Mouse (Mus musculus) gastrocnemius, adult 2 months (tissue): ENCODE results near the gene Col9a1. TPM values are rescaled to one million over a fixed set of nuclear protein-coding genes. Genes with fewer than 3 reads are reported as not detected.

Source experiments
- DNase-seq: peaks from one replicate; pipeline ENCODE4 v3.0.0; 2022
- H3K27ac ChIP-seq: fragments of 200-600 bp; 2 replicates; pipeline ENCODE4 v1.8.1; 2022; ENCODE audit warnings: mild to moderate bottlenecking
- H3K4me3 ChIP-seq: fragments of 200-600 bp; 2 replicates; pipeline ENCODE4 v1.8.1; 2022; ENCODE audit warnings: mild to moderate bottlenecking, moderate library complexity
- CTCF ChIP-seq: fragments of 200-600 bp; IDR thresholded peaks from 2 replicates; pipeline ENCODE4 v1.8.1; 2022; ENCODE audit warnings: antibody characterized with exemption, mild to moderate bottlenecking, moderate library complexity
- intact Hi-C: fragments of 180-260 bp; cut with DNase I; formaldehyde crosslinking; loops from one replicate; pipeline ENCODE4 v1.15.1; 2025
- total RNA-seq, 2 experiments: library from RNA; stranded (reverse); gene quantifications; 2 replicates each; pipeline ENCODE4 v1.2.3; 2021

The Col9a1 gene
- total RNA-seq, 2 experiments from 2014 or later = 0.20 to 1.2 TPM

- TF ChIP-seq CTCF = no peak
- H3K4me3 ChIP-seq = no peak overlapping the region
- no peak overlapping the region for H3K27ac ChIP-seq
- intact Hi-C loops = no loop called here
- DNase-seq = no peak
Measured at GRCm38 (mm10) chr1:24226941-24227711, 49.7 kb downstream of the Col9a1 start.

DNA sequence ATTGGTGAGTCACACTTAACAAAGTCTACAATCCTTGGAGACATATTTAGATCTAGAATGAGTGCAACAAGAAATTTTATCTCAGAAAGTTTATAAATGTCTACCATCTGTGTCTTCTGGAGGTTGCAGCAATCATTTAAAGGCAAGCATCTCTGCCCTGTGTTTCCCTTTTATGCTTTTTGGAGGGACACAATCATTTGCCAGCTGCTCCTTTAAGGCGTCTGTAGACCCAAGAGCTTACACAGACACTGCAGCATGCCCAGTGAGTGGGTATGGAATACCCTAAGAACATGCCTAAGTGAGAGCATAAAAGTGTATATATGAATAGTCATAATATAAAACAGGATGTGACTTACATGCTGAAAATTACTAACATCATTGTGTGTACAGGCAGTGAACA is 52.1 kb downstream of the Col9a1 start:
- Histone ChIP-seq H3K27ac (no peak overlapping the region), H3K4me3 (no peak overlapping the region)
- DNase-seq = no peak
- TF ChIP-seq CTCF = no peak
- intact Hi-C loops = no loop called here

DNA sequence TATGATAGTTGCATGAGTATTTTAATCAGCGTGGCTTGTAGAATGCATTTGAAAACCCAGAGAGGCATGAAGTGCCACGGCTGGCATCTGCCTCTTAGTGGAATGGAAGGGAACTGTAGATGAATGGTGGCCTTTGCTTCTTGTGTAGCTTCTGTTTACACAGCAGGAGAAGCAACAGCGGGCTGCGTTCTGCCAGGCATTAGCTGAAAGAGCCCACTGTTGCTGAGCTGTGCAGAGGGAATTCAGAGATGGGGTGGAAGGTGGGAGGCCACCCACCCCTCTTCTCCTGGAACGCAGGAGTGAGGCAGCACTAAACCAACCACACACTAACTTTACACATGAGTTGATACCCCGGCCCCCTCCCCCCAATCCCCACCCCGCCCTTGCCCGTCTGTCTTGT is 53.0 kb downstream of the Col9a1 start:
- no peak overlapping the region for H3K4me3 ChIP-seq
- TF ChIP-seq CTCF = no peak
- no peak for DNase-seq
- intact Hi-C loops = no loop called here
- H3K27ac ChIP-seq = no peak overlapping the region

DNA sequence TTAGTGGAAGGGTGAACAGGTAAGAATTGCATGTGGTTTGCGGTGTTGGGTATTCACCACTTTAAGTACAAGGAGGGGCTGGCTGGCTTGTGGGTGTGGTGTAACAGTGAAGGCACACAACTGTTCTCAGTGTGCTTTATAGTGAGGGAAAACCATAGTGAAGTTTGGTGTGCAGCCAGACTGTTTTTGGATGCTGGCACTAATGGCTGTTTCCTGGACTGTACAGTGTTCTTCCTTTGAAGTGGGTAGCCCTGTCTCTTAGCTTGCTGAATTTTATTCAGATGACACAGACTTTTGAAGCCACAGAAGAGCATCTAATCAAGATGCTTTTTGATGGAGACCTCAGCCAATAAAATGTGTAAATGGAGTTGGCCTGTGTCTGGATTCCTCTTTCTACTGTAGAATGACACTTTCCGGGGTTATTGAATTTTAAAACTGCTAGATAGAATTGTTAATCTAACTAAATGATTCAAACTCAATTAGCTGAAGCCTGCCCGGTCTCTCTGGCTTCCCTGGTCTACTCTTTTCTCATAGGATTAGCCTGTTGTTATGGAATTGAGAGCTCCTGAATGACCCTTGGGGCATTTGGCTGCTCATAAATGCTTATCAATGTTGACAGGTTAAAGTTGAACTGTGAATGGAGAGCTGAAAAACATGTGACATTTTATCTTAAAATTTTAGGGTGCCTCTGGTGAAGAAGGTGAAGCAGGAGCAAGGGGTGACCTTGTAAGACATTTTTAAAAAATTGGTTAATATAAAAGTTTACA is 54.3 kb downstream of the Col9a1 start:
- TF ChIP-seq CTCF = no peak
- intact Hi-C loops = no loop called here
- no peak for DNase-seq
- Histone ChIP-seq H3K27ac (no peak overlapping the region), H3K4me3 (no peak overlapping the region)

GRCm38 (mm10) chr1:24236330-24236729 is 58.9 kb downstream of the Col9a1 start:
- no peak for TF ChIP-seq CTCF
- H3K27ac ChIP-seq = no peak overlapping the region
- DNase-seq = no peak
- intact Hi-C loops = no loop called here
- H3K4me3 ChIP-seq = no peak overlapping the region

DNA sequence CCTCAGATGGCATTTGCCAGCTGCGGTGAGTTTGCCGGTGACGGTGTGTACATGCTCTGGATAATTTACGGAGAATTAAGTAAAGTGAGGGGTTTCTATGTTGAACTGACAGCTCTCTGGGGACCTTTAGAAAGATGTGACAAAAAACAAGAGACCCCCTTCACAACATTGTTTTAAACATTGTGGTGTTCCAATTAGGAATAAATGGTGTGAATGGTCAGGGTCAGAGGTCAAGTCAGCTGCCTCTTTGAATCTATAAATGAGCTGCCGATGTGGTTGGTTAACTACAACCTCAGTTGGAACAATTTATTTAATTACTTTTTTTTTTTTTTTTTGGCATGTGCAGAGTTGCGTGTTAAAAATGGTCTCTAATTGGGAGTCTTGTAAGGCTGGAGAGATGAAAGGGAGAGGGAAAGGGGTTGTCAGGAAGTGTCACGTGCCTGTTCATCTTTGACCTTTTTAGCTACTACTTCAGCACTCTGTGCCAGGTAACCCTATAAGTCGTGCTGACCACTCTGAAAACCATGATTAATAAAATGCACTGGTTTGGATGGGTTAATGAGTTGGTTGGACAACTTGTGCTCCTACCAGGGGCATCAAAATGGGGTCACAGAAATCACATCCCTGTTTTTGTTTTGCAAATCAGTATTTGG is 62.8 kb downstream of the Col9a1 start:
- intact Hi-C loops = no loop called here

DNA sequence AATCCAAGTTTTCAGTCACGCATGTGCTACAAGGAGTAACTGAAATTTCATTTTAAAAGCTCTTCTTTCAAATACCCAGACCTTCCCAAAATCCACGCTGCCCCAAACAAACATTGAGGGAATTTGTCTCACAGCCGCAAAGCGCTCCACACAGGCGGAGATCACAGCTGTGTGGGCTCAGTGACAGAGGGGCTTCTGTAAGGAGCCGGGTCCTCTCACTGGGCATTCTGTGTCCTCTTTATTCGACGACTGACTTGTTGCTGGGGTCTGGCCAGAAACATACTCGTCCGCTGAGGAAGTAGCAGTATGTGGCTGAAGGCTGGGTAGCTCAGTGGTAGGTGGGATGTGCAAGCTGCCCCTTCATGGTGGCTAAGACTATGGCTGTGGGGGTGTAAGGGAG is 67.5 kb downstream of the Col9a1 start:
- no peak overlapping the region for H3K27ac ChIP-seq
- intact Hi-C loops = no loop called here

More for the DNA sequence above, 62.8 kb downstream of the Col9a1 start:
- TF ChIP-seq CTCF = no peak
- no peak overlapping the region for H3K4me3 ChIP-seq
- no peak overlapping the region for H3K27ac ChIP-seq
- no peak for DNase-seq

GRCm38 (mm10) chr1:24245700-24246375 is 68.4 kb downstream of the Col9a1 start:
- Histone ChIP-seq H3K4me3 (no peak overlapping the region), H3K27ac (no peak overlapping the region)
- no peak for DNase-seq
- intact Hi-C loops = no loop called here
- TF ChIP-seq CTCF = no peak

More for the DNA sequence above, 67.5 kb downstream of the Col9a1 start:
- no peak for TF ChIP-seq CTCF
- DNase-seq = no peak
- no peak overlapping the region for H3K4me3 ChIP-seq

DNA sequence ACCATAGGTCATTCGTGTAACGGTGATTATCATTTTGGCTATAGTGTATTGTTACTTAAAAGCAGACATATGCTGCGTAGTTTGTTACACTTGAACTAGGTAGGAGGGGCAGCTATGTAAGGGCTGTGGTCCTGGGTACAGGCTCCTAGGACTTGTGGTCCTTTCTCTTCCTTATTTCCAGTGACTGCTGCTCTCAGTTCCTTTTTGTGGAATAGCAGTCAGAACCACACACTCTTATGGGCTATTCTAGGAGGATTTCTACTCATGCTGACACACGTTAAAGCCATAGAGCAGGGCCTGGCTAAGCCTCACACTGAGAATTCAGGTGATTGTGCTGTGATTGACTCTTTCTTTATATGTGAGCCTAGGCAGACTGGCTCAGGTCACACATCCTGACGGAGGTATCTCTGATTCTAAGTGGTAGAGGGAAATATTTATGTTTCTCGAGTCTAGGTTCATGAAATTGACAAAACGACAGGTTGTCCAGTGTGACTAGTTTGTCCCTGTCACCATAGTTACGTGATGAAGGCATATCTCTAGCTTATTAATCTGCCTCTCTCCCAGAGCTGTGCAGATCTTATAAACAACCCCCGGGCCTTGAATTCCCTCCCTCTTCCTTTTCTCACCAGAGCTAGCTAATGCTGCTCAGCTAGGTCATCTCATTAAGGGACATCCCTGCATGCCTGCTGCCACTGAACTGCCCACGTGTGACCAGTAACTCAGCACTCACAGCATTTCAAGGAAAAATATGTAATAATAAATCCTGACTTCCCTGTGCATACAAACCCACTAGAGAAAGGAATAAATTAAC is 71.1 kb downstream of the Col9a1 start:
- intact Hi-C loops = loop anchor here (2.0 kb wide), 1 partner anchor 112 kb away; no protein-coding TSS in a partner anchor

GRCm38 (mm10) chr1:24249105-24249664 is 71.8 kb downstream of the Col9a1 start:
- Histone ChIP-seq H3K27ac (no peak overlapping the region), H3K4me3 (no peak overlapping the region)
- intact Hi-C loops = loop anchor here (2.0 kb wide), 1 partner anchor 112 kb away; no protein-coding TSS in a partner anchor
- peak; percentile 74 for TF ChIP-seq CTCF
- no peak for DNase-seq

More for the DNA sequence above, 71.1 kb downstream of the Col9a1 start:
- no peak for DNase-seq
- no peak overlapping the region for H3K4me3 ChIP-seq
- H3K27ac ChIP-seq = no peak overlapping the region
- no peak for TF ChIP-seq CTCF

- intact Hi-C loops = loop anchor here (10.0 kb wide), 1 partner anchor 433 kb away; no protein-coding TSS in a partner anchor
- TF ChIP-seq CTCF = no peak
- DNase-seq = no peak
- Histone ChIP-seq H3K27ac (no peak overlapping the region), H3K4me3 (no peak overlapping the region)
Measured at GRCm38 (mm10) chr1:24257961-24258360, 80.6 kb downstream of the Col9a1 start.
